Mouse (Mus musculus): ENCODE measurements at regions not wholly inside any gene's neighbourhood (a gene's known extent, or its start where the extent isn't known, plus 50 kb on each side); places are given as distances from the start of the nearest gene placed in this dataset.
"Not testable (repeated sequence)": the region's sequence is repeated elsewhere in the genome, so short reads cannot be mapped to it uniquely, and the experiment has no call there.

DNA sequence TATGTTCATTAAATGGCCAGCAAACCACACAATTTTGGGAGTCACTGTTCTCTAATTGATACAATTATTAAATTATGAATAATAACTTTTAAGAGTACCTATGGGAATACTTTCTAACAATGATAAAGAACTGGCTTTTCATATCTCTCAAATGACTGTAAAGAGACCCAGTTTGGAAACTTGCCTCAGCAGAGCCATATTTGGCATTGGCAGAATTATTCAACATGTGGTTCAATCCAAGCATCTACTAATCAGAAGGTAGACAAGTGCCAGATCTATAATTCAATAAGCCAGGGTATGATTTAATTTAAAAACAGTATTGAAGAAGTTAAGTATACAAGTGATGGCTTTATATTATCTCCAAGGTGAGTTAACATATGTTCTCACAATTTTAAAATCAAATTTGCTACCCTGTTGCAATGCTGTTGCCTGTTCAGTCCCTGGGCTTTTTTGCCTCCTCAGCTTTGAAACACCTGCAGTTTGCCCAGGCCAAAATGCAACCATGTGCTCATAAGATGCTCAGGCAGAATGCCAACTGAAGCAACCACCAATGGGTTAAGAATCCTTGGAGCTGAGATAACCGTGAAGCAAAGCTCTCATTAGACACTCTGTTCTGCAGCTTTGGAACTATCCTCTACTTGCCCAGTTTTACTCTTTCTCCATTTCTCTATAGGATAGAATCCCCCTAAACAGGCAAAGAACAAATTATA lies 897.2 kb downstream of the Ets1 start:
- no peak for DNase-seq

GRCm38 (mm10) chr9:33543301-33543700 lies 907.3 kb downstream of the Ets1 start:
- DNase-seq = no peak

- no peak for DNase-seq
Measured at GRCm38 (mm10) chr9:33546126-33546737, 910.2 kb downstream of the Ets1 start.

DNA sequence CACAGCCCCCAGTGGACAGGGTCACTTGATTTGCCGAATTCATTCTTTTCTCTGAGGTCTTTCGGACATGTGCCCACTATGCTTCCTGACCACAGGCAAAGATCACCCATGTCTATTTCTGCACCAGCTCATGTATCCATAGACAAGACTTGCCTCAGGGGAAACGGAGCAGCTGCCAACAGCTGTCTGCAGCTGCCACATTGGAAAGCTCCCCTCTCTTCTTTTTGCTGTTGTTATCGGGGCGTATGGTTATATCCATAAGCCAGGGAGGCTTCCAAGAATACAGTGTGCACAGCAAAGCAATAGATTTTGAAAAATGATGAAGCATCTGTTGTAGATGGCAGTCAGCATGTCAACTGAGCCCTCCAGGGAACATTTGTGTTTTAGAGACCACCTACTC lies 913.4 kb downstream of the Ets1 start:
- no peak for DNase-seq

- no peak for DNase-seq
Measured at GRCm38 (mm10) chr9:33571990-33572389, 913.7 kb upstream of the Kirrel3 start.

GRCm38 (mm10) chr9:33611511-33611910 lies 874.2 kb upstream of the Kirrel3 start:
- DNase-seq = no peak

DNA sequence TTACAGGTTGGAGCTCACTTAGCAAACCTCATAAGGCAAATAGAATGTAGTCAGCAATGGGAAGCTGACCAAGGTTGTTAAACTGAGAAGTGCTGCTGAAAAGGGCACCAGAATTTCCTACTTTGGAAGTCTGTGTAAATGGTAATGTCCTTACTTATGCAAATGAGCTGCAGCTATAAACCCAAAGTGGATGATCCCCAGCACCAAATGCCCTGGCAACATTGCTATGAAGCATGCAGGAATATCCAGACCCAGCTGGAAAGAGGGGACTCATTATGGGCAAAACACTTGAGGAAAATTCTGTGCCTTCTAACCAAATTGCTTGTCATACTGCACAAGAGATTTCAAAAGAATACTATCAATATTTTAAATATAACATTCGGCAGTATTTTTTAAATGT lies 861.3 kb upstream of the Kirrel3 start:
- no peak for DNase-seq

GRCm38 (mm10) chr9:33629731-33630473 lies 855.8 kb upstream of the Kirrel3 start:
- no peak for DNase-seq

- DNase-seq = no peak
Measured at GRCm38 (mm10) chr9:33662978-33663377, 822.7 kb upstream of the Kirrel3 start.

GRCm38 (mm10) chr9:33681129-33681528 lies 804.6 kb upstream of the Kirrel3 start:
- no peak for DNase-seq

DNA sequence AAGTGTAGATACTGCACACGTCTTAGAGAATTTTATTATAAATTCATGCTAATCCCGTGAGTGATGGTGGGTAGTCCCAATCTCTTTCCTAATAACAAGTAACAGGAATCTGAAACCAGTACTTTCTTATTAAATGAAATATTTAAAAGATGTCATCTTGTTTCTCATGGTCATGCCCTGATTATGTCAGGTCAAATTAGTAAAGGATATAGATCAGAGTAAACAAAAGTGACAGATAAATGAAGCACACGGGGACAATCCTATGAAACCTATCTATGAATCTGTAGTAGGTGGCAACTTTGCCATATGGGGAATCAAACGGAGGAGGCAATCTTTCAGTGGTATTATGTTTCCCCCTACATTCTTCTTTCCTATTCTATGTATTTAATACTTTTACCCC lies 794.0 kb upstream of the Kirrel3 start:
- DNase-seq = no peak

DNA sequence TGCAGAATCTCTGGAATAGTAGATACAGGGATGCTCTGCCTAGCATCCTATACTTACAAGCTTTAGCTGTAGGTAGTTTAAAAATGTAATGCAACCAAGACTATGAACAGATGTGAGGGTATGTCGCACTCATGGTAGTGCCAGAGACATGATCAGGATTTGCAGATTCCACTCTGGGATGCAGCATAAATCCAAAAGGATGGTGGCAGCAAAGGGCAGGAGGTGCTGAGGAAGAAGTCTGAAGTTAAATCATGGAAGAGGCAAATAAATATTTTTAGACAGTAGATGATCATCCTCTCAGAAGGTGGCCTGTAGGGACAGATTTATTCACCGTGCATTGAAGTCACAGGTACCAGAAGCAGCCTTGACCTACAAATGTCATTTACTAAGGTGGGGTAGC lies 768.1 kb upstream of the Kirrel3 start:
- no peak for DNase-seq

DNA sequence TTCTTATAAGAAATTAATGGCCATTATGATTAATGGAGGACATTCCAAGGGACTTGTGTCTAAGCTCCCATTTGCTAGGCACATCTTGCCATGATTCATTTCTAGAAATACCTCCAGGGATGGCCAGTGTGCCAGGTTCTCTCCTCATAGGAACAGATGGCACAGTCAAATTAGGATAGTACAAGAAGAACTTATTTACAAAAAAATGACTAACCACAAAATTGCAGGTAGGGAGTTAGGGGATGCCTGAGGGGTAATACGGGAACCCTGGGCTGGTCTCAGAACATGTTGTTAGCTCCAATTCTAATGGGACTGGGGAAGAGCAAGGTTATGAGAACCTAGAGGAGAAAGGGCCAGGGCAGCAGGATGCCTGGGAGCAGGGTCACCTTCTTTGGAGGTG lies 760.9 kb upstream of the Kirrel3 start:
- no peak for DNase-seq

- DNase-seq = not testable (repeated sequence)
Measured at GRCm38 (mm10) chr9:33728058-33728457, 757.6 kb upstream of the Kirrel3 start.

DNA sequence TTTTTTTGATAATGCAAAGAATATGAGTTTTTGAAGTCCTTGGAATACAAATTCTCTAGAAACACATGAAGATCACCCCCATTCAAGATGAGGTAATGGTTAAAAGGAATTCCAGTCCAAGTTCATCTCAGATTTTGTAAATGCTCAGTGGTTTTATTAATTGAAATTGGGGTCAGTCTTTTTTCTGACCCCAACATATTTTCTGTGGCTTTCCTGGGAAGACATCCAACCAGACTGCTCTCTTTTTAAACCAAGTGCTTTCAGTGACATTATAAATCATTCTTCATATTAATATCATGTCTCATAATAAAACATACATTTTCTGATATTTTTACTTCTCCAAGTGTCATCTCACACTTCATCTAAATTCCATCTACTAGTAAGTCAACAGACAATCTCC lies 725.0 kb upstream of the Kirrel3 start:
- DNase-seq = no peak

DNA sequence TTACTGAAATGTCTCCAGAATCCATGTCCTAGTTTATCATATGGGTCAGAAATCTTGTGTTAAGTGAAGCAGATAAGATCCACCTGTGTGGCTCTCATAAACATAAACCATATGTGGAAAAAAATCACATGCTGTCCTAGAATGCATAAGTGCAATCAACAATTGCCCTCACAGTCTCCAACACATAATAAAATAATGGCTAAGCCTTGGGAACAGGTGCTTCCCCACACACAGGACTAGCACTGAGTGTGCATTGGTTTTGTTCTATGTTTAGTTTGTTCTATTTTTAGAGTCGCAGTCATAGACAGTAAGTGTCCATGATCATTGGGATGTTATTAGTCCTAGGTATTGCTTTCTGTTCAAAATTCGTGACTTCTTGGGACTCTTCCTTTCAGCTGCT lies 719.5 kb upstream of the Kirrel3 start:
- no peak for DNase-seq

DNA sequence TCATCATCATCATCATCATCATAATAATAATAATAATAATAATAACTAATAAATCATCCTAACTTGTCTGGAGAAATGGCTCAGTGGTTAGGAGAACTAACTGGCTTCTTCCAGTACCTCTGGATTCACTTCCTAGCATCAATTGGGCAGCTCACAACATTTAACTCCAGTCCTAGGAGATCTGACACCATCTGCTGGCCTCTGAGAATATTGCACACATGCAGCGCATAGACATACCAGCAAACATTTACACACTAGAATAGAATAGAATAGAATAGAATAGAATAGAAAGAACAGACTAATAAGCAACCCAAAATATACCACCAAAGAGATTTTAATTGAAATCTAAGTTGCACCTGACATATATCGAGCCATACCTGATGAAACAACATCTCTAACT lies 715.9 kb upstream of the Kirrel3 start:
- DNase-seq = no peak

GRCm38 (mm10) chr9:33774178-33774577 lies 711.5 kb upstream of the Kirrel3 start:
- DNase-seq = no peak

GRCm38 (mm10) chr9:33790617-33791016 lies 695.1 kb upstream of the Kirrel3 start:
- DNase-seq = no peak

DNA sequence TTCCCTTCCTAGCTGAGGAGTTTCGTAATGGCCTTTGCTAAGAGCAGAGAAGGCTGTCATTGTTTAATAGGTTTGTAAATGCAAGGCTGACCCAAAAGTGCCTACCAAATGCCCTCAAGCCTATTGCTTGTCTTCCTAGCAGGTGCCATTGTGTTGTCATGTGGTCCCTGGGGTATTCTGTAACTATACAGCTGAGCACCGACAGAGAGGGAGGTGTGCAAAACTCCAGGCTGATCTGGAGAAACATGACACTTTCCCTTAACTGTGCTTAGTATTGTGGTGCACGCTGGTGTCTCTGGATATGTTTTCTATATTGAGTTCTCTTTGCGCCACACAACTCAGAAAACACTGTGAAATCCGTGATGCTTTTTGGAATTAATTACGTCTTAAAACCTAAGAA lies 685.4 kb upstream of the Kirrel3 start:
- DNase-seq = no peak

DNA sequence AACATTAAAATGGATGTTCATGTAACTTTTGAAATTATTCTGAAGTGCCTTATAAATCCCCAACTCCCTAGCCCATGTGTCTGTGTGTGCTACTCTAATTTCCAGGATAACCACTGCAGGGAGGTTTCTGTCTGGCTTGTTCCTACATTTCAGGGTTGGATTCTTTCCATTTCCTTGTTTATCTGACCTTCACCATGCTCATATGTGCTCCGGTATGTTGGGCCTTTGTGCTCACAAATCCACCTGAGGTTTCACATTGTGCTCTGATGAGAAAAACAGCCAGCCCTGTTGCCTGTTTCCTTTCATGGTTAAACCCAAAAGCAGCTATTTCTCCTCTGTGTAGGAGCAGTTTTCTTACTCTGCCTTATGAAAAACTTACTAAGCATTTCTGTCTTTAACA lies 684.9 kb upstream of the Kirrel3 start:
- no peak for DNase-seq

GRCm38 (mm10) chr9:33814739-33815368 lies 670.8 kb upstream of the Kirrel3 start:
- no peak for DNase-seq

DNA sequence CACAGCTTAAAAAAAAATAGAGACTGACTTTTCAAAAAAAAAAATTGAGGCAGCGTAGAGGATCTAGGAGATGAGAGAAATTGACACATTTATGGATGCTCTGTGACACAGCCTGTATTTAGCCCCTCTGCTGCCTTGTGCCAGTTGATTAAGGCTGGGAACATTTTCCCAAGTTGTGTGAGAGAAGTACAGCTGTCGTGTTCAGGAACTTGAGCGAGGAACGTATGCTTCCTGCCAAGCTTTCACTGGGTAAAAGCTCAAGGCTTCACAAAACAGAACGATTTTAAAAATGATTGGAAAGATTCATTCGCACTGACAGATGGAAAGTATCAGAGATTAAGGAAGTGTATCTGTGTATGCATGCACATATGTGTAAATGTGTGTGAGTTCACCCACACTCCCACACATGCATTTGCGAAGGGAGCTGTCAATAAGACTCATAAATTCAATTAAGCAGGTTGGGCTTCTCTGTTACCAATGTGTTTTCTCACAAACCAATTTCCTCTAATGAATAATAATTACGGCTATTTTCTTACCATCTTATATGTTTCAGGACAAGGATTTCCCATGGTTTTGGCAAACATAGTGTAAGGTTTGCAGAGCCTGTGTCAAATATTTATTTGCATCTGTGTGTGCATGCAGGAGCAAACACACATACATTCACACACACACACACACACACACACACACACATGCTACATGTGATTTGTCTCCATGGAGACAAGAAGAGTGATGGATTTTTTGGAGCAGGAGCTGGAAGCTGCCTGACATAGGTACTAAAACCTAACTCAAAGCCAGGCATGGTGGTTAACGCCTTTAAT lies 662.9 kb upstream of the Kirrel3 start:
- no peak for DNase-seq

Data from thymus, postnatal 36 days (tissue).